Mouse (Mus musculus) midbrain, embryonic 11.5 days (tissue): Measurements from ENCODE around the gene Fam163a. TPM values are rescaled to one million over a fixed set of nuclear protein-coding genes. Genes with fewer than 3 reads are reported as not detected.

ENCODE experiments used
- ATAC-seq: fragments of 200-750 bp; cut with Nextera tagmentation; 2 replicates; pipeline ENCODE4 v1.8.0; 2017; ENCODE audit warnings: moderate TSS enrichment, moderate library complexity; ENCODE audit not compliant: low FRiP score
- DNase-seq: peaks from one replicate; pipeline ENCODE4 v3.0.0; 2015; ENCODE audit warnings: low spot score; ENCODE audit errors: missing footprints
- H3K27ac ChIP-seq: fragments of 300-500 bp; sonication (generic); 2 replicates; pipeline ENCODE4 v1.5.1; 2014; ENCODE audit warnings: low read depth, low read length
- H3K27me3 ChIP-seq: fragments of 300-500 bp; sonication (generic); 2 replicates; pipeline ENCODE4 v1.6.1; 2014; ENCODE audit warnings: mild to moderate bottlenecking, low read length, moderate library complexity, mixed read lengths; ENCODE audit not compliant: control insufficient read depth, insufficient read depth
- H3K36me3 ChIP-seq: fragments of 300-500 bp; sonication (generic); 2 replicates; pipeline ENCODE4 v1.6.1; 2014; ENCODE audit warnings: mild to moderate bottlenecking, low read length, moderate library complexity, mixed read lengths; ENCODE audit not compliant: control insufficient read depth, insufficient read depth
- H3K4me1 ChIP-seq: fragments of 300-500 bp; sonication (generic); 2 replicates; pipeline ENCODE4 v1.6.1; 2014; ENCODE audit warnings: low read length; ENCODE audit not compliant: control insufficient read depth, insufficient read depth
- H3K4me2 ChIP-seq: fragments of 300-500 bp; sonication (generic); 2 replicates; pipeline ENCODE4 v1.6.1; 2014; ENCODE audit warnings: mild to moderate bottlenecking, moderate library complexity
- H3K4me3 ChIP-seq: fragments of 300-500 bp; sonication (generic); 2 replicates; pipeline ENCODE4 v1.5.1; 2014; ENCODE audit warnings: low read depth, low read length
- H3K9ac ChIP-seq: fragments of 300-500 bp; sonication (generic); 2 replicates; pipeline ENCODE4 v1.6.1; 2014; ENCODE audit warnings: low read length
- H3K9me3 ChIP-seq: fragments of 300-500 bp; sonication (generic); 2 replicates; pipeline ENCODE4 v1.6.1; 2016; ENCODE audit warnings: low read length; ENCODE audit not compliant: control insufficient read depth
- WGBS: fragments of 180-500 bp; shearing (Covaris S2); extraction: QIAGEN DNeasy Blood & Tissue Kit; methylation state at CpG from one replicate; pipeline ENCODE4 v1.1.7; 2014; 5-methylcytosine and 5-hydroxymethylcytosine counted together
- polyA plus RNA-seq: library from polyadenylated mRNA; unstranded; fragments of >200 nt; fragmentation: Nextera tagmentation; extraction: Ambion mirVana; gene quantifications from 2 replicates; pipeline ENCODE4 v1.2.1, GENCODE M21; 2014

The Fam163a gene
- polyA plus RNA-seq, 1 experiment from 2014 or later: 6.8 TPM

DNA sequence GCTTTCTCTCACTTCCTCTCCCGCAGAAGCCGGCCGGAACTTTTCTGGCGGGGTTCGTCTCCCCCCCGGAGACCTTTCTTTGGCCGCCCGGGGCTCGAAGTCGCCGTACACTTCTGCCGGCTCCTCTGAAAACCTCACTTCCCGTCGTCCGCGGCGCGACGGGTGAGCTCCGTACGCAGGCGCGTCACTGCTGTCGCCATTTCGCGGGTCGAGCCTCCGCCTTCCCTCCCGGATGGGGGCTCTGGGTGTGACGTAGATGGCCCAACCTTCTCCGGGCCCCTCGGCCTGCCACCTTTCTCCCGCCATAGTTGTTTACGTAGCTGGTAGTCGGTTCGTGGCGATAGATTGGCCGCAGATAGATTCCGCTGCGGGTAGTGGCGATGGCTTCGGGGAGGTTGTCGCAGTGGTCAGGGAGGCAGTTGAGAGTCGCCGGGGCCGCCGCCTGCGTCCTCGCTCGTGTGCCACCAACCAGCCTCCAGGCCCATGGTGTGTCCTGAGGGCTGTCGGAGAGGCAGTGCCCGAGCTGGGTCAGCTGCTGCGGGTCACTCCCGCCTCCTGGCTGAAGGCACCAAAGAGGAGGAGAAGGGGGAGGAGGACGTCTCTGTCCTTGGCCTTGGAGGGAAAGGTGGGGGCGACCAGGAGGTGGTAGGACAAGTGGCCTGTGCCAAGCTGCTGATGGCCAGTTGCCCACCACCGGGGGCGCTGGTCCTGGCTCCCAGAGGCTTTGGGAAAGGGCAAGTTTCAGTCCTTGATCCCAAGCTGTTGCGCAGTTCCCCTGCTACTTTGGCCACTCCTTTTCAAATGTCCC, 168.7 kb downstream of the Fam163a start, which contains the start of gene Tor1aip1:
TSS of gene Tor1aip1 (minus strand) at position 551 of the 808 bp plus-strand sequence.
- DNase-seq (peak; percentile 99), ATAC-seq (peak; percentile 93)
- Histone ChIP-seq H3K4me3 (peak within 1 kb of the TSS; percentile 63), H3K4me2 (peak within 1 kb of the TSS; percentile 75), H3K9ac (peak within 1 kb of the TSS; percentile 82), H3K36me3 (peaks cover 7% of the 10 kb centered on the region), H3K4me1 (peaks cover 5% of the 10 kb centered on the region; the same call in 1 of the 2 replicates), H3K9me3 (no peaks in the 10 kb centered on the region), H3K27ac (peak within 1 kb of the TSS; percentile 96), H3K27me3 (no peaks in the 10 kb centered on the region)
- under 1% methylated on average over 59 of the region's 59 CpGs for WGBS

- Histone ChIP-seq H3K4me2 (peak within 1 kb of the TSS; percentile 75), H3K4me1 (peaks cover 5% of the 10 kb centered on the region; the same call in 1 of the 2 replicates), H3K36me3 (peaks cover 11% of the 10 kb centered on the region), H3K9ac (peak within 1 kb of the TSS; percentile 82), H3K4me3 (peak within 1 kb of the TSS; percentile 63), H3K27me3 (no peaks in the 10 kb centered on the region), H3K27ac (peak within 1 kb of the TSS; percentile 96), H3K9me3 (no peaks in the 10 kb centered on the region)
- ATAC-seq: peak; percentile 83
- under 1% methylated on average over 59 of the region's 59 CpGs for WGBS
- DNase-seq: peak; percentile 99
Observed at GRCm38 (mm10) chr1:156035269-156035929, 169.4 kb downstream of the Fam163a start, which contains the start of gene Tor1aip2. Tor1aip2 (plus strand) TSS chr1:156035403.

DNA sequence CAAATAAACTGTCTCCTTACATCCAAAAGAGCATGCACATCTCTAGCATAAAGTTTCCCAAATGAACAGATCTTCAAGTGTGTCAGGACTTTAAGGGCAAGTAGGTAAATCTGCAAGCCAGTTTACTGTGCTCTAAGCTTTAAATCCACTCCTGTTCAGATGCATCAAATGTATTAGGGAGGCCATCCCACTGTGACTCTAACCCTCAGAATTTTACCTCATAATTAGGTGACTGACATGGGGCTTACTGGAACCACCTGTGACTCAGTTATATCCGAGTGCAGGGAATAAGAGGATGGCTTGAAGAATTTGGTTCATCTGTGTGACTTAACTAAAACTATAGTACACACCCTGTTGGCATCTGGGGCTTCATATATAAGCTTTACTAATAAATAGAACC, 170.2 kb downstream of the Fam163a start:
- ATAC-seq (no peak), DNase-seq (no peak)
- H3K9me3 ChIP-seq: no peaks in the 10 kb centered on the region
- peaks cover 13% of the 10 kb centered on the region for H3K36me3 ChIP-seq
- H3K27ac ChIP-seq: no peak overlapping the region
- peak overlapping the region; percentile 68 for H3K4me2 ChIP-seq
- H3K27me3 ChIP-seq: no peaks in the 10 kb centered on the region
- H3K4me1 ChIP-seq: peaks cover 5% of the 10 kb centered on the region; the same call in 1 of the 2 replicates
- H3K4me3 ChIP-seq: peak overlapping the region; percentile 63
- 34% methylated on average over 1 of the region's 1 CpGs for WGBS
- H3K9ac ChIP-seq: peak overlapping the region; percentile 82

DNA sequence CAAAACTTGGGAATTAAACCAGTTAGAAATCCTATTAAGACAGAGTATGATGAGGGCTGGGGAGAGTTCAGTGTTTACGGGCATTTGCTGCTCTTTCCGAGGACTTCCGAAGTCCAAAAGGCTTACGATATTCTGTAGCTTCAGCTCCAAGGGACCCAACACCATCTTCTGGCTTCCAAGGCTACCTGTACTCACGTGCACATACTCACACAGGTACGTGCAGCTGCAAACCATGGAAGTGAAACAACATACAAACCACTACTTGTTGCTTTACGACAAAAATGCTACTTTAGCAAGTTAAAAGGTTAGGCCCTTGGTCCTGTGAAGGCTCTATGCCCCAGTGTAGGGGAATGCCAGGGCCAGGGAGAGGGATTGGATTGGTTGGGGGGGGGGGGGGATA, 170.9 kb downstream of the Fam163a start:
- ATAC-seq (no peak), DNase-seq (no peak)
- Histone ChIP-seq H3K9ac (no peak overlapping the region), H3K4me2 (no peak overlapping the region), H3K27me3 (no peaks in the 10 kb centered on the region), H3K9me3 (no peaks in the 10 kb centered on the region), H3K4me3 (no peak overlapping the region), H3K27ac (no peak overlapping the region), H3K4me1 (peaks cover 5% of the 10 kb centered on the region; the same call in 1 of the 2 replicates), H3K36me3 (peaks cover 15% of the 10 kb centered on the region)
- 96% methylated on average over 7 of the region's 7 CpGs for WGBS

DNA sequence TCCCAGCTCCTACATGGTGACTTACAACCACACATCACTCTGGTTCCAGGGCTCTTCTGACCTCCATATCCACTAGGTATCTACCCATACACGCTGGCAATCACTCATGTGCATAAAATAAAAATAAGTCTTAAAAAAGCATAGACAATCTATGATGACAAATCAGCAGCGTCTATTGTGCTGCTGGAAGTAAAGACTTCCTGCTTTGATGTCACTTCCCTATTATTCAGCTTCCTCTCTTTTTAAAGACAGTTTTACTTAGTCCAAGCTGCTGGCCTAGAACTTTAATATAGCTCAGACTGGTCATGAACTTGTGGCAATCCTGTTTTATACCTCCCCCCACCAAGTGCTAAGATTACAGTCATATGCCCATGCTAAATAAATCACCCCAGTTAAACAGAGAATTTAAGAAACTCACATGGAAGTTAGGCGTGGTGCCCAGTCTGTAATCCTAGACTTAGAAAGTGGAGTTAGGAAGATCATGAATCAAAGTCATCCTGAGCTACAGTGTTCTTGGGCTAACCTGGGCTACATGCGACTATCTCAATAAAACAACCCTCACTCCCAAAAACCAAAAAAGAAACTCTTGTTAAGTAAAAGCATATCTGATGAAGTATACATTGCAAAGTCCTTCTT, 176.4 kb downstream of the Fam163a start:
- WGBS: 89% methylated on average over 4 of the region's 4 CpGs
- no peak for ATAC-seq
- no peak overlapping the region for H3K27ac ChIP-seq

DNA sequence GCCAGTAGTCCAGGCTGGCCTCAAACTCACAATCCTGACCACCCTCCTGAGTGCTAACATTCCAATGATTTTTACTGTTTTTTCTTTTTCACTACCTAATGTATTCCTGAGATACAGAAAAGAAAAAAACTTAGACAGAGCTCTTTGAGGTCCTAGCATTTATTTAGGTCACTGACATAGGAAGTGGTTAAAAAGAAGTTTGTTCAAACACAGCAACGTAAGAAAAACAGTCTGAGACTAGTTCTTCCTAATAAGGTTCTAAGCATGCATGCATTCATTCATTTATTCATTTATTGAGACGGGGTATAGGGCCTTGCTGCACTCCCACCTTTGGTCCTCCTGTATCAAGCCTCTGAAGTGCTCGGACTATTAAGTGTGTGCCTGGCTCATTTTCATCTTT, 177.0 kb downstream of the Fam163a start:
- Histone ChIP-seq H3K4me3 (no peak overlapping the region), H3K9me3 (no peaks in the 10 kb centered on the region), H3K27me3 (no peaks in the 10 kb centered on the region), H3K36me3 (peaks cover 10% of the 10 kb centered on the region; the same call in 1 of the 2 replicates), H3K4me1 (no peaks in the 10 kb centered on the region), H3K9ac (no peak overlapping the region), H3K27ac (no peak overlapping the region), H3K4me2 (no peak overlapping the region)
- no peak for ATAC-seq
- 94% methylated on average over 3 of the region's 3 CpGs for WGBS
- DNase-seq: no peak

More for the DNA sequence above, 176.4 kb downstream of the Fam163a start:
- peaks cover 14% of the 10 kb centered on the region for H3K36me3 ChIP-seq
- DNase-seq: no peak
- H3K4me3 ChIP-seq: no peak overlapping the region
- no peaks in the 10 kb centered on the region for H3K4me1 ChIP-seq
- no peaks in the 10 kb centered on the region for H3K27me3 ChIP-seq
- no peak overlapping the region for H3K4me2 ChIP-seq
- no peak overlapping the region for H3K9ac ChIP-seq
- H3K9me3 ChIP-seq: no peaks in the 10 kb centered on the region

Other genes starting within 250 kb of the Fam163a start
- 6.7 and 6.9 TPM in 2 replicates for gene Cep350, start 231.8 kb downstream of the Fam163a start, polyA plus RNA-seq
- 115 and 131 TPM in 2 replicates for gene Tor1aip2, start 169.6 kb downstream of the Fam163a start, polyA plus RNA-seq
- 35.3 and 37.8 TPM in 2 replicates for gene Tor1aip1, start 168.5 kb downstream of the Fam163a start, polyA plus RNA-seq
- 0.37 TPM in 1 of 2 replicates, not detected in the other for gene Tdrd5, start 98.6 kb upstream of the Fam163a start, polyA plus RNA-seq
- gene Nphs2, start 105.7 kb upstream of the Fam163a start, polyA plus RNA-seq: 0.08 and 0.15 TPM in 2 replicates
- 900 and 949 TPM in 2 replicates for gene Gm2000, start 161.0 kb upstream of the Fam163a start, polyA plus RNA-seq
- gene Axdnd1, start 216.1 kb upstream of the Fam163a start, polyA plus RNA-seq: 0.30 TPM in 1 of 2 replicates, not detected in the other